Mouse (Mus musculus) thymus, postnatal 4 days (tissue): ENCODE measurements around the gene Hist1h3d.
"Not testable (repeated sequence)": the region's sequence is repeated elsewhere in the genome, so short reads cannot be mapped to it uniquely, and the experiment has no call there.

Experiments used
- DNase-seq: peaks from one replicate; pipeline ENCODE4 v3.0.0; 2021

Hist1h3d gene

DNA sequence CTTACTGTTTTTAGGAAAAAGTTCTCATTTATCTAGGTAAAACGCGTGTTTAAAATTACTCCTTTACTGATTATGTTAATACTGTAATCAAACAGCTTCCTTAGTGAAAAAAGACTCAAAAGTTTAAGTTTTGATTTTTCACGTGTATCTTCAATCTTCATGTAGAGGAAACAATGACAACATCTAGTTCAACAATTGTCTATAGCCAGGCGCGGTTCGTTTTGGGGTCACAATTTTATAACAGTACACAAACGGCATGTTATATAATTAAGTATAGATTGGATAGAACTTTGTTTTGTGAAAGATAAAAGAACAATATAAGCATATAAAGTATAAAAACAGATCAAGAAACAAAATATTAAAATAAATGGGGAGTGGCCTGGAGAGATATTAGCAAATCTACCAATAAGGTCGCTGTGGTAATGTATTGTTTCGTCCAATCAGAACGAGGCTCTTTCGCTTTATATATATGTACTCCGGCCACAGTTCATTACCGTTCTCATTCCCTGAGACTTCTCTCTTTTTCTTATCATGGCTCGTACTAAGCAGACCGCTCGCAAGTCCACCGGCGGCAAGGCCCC lies at the start of gene Hist1h3d:
Gene Hist1h3d (plus strand): TSS at position 493 of the 581 bp plus-strand sequence.
- peak; percentile 40 for DNase-seq

DNA sequence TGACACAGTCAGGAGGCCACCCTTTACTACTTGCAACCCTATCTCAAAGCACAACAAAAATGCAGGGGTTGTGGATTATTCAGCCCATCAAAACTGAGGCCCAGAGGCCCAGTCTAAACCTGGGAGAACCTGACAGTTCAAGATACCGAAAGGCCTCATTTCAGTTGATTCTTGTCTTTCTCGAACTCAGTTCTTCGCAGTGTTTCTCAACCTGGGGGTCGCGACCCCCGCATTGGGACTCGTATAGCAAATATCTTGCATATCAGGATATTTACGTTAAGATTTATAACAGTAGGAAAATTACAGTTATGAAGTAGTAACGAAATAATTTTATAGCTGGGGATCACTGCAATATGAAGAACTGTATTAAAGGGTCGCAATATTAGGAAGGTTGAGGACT lies 49.7 kb upstream of the Hist1h3d start:
- DNase-seq = peak; percentile 42

DNA sequence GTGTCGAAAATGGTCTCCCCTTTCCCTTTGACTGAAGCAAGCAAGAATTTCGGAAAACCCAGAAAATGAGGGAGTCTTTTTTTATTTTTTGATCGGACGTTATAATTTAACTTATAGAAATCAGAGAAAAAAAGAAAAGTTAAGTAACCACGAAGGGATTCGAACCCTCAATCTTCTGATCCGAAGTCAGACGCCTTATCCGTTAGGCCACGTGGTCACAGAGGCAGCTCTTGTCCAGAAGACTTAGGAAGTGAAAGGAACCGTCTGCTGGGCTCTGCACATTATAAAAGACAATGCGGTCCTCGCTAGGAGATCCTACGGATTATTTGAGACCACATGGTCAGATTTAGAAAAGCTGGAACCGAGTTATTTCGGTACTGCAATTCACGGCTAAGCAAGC lies 49.3 kb upstream of the Hist1h3d start:
- DNase-seq = peak; percentile 87

DNA sequence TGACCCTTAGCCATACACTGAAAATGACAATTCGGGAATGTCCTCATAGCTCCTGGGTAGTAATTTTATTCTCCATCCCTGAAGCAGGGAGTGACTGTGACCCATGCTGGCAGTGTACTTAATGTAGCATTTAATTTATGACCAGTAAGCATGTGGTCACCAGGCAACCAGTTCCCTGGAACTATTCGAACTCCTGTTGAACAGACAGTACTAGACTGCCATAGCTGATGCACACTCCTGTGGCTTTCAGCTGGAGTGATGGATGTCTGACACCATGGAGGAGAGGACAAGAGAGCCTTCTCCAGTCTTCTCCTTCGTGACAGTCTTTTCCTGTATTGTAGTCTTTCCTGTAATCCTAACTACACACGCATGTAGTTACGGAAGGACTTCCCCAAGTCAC lies 46.6 kb upstream of the Hist1h3d start:
- no peak for DNase-seq

DNA sequence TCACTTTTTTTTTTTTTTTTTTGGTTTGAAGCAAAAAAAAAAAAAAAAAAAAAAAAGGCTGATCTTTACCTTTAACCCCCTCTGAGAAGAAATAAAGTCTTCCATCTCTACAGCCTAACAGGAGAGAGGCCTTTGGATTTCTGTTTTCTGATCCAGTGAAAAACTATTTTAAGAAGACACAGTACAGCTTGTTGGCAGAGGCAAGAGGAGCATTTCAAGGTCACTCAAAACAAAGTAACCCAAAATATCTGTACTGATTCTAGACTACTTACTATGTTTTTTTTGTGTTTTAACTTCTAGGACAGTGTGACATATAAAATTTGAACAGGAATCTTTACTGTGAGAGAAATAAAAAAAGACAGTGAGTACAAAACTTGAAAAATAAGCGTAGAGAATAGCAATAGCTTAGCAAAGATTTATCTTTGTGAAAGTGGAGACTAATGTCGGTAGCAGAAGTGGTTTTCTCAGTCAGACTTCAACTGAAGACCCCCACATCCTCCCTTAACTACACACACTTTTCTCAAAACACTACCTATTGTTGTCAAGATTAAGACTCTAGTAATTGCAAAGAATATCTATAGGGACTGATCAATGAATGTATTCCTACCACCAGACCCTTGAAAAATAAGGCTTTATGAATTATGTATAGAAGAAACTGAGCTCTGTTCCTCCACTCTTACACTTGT lies 45.9 kb upstream of the Hist1h3d start:
- DNase-seq = no peak

DNA sequence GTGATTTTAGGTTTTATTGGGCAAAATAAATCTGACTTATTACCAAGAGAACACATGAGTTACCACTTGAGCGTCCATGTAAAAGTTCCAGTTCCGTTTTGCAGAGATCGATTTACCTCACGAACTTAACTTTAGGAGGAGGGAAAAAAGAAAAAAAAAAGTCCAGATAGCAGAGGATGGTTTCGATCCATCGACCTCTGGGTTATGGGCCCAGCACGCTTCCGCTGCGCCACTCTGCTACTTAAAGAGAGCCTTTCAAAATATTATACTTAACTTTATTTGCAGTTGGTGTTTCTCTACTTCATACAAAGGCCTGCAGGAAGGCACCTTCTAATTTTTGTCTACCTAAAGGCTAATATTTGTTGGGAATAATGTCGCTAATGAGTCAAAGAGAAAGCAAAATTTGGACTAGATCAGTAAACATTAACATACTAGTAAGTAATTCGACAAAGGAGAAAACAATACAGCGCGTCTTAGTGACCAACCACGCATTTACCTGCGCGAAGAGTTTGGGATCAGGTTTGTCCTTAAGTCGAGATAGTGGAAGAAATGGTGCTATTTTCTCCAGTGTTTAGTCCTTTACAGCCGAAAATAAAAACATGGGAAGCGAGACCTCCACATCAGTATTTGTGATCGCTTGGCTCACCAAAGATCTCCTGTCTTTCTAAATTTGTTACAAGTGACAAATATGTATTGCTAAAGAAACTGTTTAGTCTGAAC lies 45.2 kb upstream of the Hist1h3d start:
- DNase-seq = peak; percentile 73

DNA sequence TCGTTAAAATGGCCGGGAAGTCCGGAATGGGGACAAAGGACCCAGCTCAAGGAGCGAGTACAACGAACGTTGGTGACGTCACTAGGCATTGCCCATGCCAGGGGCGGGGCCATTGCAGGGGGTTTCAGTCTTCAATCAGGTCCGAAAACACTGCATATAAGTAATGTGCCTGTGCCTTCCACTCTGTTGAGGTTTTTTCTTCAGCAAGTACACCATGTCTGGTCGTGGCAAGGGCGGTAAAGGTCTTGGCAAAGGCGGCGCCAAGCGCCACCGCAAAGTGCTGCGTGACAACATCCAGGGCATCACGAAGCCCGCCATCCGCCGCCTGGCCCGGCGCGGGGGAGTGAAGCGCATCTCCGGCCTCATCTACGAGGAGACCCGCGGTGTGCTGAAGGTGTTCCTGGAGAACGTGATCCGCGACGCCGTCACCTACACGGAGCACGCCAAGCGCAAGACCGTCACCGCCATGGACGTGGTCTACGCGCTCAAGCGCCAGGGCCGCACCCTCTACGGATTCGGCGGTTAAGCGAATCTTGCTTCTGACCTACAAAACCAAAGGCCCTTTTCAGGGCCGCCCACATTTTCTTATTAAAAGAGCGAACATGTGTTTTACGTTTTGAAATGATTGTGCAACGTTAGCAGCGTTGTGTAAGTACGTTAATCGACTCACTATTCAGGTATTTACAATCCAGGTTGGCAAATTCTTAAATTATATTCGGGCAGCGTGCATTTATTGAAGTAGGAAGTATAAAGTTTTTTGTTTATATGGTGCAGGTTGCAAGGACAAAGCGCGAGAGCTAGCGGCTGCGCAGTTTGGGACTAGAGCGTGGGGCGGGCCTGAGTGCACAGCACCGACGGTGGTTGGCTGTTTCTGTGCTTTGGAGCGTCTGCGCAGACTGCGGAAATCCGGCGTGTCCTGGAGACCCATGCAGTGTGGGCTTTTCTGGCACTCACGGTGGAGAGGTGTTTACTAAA lies 44.4 kb upstream of the Hist1h3d start, which contains the start of gene Hist1h4h:
Gene Hist1h4h (plus strand): TSS at position 150 of the 975 bp plus-strand sequence.
- DNase-seq = peak; percentile 95

DNA sequence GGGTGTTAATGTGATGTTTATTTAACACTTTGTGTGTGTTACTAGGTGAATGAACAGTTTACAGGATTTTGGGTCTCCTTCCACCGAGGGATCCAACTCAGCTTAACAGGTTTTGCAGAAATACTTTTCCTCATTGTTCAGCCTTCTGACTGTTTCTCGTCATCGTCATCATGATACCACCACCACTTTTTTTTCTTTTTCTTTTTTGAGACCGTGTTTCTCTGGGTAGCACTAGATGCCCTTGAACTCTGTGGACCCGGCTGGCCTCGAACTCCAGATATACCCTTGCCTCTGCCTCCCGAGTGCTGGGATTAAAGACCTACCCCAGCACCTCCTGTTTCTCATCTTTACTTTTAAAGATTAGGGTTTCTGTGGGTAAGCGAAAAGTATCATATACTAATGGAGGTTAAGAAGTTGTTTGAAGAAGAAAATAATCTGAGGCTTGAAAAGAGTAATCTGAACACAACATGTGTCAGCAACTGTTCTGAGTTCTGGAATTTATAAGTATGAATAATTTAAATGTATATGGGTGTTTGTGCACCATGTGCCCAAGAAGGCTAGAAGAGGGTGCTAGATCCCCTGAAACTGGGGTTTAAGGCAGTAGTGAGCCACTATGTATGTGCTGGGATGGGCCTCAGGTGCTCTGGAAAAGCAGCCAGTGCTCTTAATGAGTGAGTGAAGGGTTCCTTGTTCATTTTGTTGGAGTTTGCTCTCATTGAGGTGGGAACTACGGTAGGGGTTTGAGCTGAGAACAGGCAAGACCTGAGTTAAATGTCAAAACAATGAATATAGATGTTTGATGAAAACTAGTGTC lies 43.1 kb upstream of the Hist1h3d start:
- peak; percentile 45 for DNase-seq

DNA sequence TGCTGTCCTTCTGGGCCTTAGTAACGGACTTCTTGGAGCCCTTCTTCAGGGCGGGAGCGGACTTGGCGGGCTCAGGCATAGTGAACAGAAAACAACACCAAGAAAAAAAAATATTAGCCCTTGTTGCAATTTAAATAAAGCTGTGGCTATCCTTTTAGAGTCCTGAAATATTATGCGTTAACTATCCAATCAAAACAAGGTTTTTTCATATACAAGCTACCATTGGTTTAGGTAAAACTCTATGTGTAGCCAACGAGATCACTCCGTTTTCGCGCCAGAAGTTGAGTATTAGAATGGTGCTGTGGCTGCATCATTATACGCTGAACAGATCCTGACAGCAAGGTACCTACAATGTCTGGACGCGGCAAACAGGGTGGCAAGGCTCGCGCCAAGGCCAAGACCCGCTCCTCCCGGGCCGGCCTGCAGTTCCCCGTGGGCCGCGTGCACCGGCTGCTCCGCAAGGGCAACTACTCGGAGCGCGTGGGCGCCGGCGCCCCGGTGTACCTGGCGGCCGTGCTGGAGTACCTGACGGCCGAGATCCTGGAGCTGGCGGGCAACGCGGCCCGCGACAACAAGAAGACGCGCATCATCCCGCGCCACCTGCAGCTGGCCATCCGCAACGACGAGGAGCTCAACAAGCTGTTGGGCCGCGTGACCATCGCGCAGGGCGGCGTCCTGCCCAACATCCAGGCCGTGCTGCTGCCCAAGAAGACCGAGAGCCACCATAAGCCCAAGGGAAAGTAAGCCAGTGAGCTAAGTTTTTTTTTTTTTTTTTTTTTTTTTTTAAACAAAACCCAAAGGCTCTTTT lies 41.8 kb upstream of the Hist1h3d start, which contains the start of gene Hist1h2af:
Gene Hist1h2af (plus strand): TSS at position 347 of the 808 bp plus-strand sequence.
- peak; percentile 72 for DNase-seq

DNA sequence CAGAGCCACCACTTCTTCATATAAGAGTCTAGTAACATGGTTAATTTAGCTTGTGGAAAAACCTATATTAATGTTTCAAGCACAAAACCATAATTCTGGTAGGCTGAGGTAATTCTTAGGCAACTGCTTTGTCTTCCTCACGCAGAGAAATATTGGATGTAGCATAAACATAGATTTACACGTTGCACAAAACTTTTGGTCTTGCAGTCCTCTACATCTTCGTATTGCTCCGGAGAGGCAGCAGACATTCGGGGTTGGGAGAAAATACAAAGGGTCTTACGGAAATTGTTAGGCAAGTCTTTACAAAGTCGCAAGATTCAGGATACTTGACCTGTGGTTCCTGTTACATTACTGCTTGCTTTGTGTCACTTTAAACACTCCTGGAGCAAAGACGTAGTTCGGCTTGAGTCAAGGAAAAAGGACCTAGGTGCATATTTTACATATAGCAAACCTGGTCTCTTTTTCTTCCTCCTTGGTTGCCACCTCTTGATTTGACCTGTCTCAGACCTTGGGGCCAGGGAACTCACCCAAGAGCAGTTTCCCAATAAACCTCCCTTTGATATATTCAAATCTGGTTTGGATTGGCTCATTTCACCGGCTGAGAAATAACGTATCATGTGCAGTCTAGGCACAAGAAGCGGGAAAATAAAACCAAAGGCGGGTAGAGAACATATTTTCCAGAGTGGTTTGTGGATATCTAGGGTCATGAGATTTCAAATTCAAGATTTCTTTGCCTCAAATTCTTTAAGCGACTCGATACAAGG lies 41.0 kb upstream of the Hist1h3d start:
- no peak for DNase-seq

DNA sequence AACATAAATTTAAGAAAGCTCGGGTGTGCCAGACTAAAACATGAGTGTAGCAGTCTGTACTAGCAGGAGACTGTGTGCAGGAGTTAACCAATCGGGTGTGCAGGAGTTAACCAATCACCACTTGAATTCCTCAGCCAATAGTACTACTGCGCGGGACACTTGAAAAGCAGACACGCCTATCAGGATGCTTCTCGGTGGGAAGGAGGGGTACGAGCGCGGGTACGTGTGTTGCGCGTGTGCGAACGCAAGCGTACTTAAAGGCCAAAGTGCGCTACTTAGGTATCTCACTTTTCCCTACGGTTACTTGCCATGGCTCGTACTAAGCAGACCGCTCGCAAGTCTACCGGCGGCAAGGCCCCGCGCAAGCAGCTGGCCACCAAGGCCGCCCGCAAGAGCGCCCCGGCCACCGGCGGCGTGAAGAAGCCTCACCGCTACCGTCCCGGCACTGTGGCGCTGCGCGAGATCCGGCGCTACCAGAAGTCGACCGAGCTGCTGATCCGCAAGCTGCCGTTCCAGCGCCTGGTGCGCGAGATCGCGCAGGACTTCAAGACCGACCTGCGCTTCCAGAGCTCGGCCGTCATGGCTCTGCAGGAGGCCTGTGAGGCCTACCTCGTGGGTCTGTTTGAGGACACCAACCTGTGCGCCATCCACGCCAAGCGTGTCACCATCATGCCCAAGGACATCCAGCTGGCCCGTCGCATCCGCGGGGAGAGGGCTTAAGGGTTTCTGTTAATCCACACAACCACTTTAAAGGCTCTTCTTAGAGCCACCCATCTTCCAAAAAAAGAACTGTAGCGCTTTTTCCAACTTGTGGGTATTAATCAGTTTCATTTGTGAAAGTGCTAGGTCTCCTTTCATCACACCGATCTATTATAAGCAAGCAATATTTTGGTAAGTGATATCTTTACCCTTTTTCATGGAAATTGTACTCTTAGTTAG lies 40.2 kb upstream of the Hist1h3d start, which contains the start of gene Hist1h3g:
Gene Hist1h3g (plus strand): TSS at position 286 of the 939 bp plus-strand sequence.
- DNase-seq = peak; percentile 90

DNA sequence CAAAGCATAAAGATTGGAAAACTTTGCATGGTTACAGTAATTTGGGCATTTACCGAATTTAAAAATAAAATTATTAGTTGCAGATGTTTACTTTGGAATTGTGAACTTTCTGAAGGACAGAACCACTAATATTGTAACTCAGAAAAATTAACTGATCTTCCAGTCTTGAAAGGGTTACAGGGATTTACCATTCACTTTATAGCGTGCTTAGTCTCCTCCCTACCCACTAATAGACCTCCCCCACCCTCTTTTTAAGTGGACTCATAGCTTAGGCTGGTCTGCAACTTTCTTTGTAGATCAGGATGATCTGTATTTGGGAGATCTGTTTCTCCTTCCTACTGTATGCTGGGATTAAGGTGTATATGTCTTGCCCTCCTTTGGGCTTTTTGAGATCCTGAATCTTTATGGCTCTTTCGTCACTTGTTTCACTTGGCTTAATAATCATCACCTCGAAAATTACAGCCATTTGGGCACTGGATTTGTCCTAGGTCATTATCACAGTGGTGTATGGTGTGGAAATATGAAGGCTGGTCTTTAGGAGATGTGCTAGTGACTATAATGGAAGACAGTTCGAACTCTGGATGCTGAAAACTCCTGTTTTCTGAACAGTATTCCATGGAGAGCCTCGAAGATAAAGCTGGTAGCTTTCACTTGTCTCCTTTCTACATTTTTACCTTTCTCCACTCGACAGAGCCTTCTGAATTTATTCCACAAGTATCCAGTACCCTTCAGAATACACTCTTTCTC lies 39.3 kb upstream of the Hist1h3d start:
- no peak for DNase-seq

DNA sequence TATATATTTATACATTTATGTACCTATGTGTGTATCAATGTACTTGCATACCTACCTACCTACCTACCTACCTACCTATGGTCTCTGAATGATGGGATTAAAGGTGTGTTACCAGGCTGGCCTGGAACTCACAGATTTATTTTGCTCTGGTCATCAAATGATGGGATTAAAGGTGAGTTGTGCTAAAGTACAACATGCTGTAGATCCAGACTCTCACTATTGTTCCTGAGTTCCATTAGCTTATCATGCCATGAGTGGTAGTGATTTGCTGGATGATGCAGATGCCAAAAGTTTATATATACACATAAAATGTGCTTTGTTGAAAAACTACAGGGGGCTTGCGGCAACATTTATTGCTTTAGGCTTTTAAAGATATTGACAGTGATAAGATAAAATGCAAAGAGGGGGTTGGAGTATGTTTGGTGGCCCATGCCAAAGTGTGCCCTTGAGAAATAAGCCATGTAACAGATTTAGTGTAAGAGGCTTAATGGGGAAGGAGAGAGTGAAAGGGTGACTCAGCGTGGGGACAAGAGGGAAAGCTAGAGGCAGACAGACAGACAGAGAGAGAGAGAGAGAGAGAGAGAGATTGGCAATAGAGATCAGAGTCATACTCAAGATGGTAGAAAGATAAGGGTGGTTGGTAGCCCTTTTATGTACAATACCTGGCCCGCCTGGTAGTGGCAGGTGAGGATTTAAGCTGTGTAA lies 38.4 kb upstream of the Hist1h3d start:
- no peak for DNase-seq

DNA sequence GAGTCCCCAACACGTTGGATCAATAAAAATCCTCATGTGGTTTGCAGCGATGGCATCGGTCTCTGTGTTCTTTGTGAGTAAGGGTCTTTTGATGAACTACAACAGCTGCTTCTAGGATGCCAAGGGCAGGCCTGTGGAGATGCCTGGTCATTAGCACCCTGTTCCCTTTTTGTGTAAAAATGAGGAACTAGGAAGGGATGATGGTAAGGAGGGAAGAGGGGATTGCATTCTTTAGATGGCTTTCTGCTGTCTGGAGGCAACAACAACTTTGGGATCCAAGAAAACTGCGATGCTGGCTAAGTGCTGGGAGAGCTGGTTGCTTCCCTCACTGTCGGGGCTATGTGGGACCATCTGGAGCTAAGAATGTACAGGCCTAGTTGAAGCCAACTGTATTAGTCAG lies 37.3 kb upstream of the Hist1h3d start:
- no peak for DNase-seq

DNA sequence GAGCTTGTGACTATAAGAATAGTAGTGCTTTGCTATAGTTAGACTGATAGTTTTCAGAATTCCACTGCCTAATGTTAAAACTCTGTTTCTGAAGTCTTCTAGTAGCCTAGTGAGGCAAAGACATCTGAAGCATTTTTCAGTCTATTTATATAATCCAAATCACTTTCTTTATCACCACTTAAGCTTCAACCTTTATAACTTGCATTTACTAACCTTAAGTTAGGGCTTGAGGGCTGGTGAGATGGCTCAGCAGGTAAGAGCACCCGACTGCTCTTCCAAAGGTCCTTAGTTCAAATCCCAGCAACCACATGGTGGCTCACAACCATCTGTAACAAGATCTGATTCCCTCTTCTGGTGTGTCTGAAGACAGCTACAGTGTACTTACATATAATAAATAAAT lies 35.7 kb upstream of the Hist1h3d start:
- not testable (repeated sequence) for DNase-seq

DNA sequence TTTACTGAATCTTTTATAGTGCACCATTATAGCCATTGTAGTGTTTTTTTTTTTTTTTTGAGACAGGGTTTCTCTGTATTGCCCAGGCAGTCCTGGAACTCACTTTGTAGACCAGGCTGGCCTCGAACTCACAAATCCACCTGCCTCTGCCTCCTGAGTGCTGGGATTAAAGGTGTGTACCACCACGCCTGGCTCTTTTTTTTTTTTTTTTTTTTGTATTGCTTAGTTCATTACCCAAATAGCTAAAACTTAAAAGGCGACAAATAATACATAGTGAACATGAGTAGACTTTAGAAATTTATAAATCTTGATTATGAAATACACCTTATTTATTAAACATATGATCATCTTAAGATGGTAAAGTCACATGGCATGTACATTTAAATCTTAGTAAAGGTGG lies 34.1 kb upstream of the Hist1h3d start:
- no peak for DNase-seq

DNA sequence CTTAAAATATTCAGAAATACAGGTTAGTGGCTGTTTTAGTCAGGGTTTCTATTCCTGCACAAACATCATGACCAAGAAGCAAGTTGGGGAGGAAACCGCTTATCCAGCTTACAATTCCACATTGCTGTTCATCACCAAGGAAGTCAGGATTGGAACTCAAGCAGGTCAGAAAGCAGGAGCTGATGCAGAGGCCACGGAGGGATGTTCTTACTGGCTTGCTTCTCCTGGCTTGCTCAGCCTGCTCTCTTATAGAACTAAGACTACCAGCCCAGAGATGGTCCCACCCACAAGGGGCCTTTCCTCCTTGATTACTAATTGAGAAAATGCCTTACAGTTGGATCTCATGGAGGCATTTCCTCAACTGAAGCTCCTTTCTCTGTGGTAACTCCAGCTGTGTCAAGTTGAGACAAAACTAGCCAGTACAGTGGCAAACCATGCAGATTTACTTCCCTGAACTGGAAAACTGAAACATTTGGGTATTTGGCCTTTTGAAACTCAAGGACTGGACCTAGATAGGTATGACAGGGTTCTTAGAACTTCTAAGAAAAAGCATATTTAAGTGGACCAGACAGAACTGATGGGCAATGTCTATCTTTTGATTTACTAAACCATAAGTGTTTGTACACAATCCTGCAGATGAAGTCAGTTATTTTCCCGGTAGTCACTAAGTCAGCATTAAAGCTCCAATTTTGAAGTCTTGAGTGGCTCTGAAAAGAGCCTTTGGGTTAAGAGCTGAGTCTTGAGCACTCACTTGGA lies 33.2 kb upstream of the Hist1h3d start:
- not testable (repeated sequence) for DNase-seq
